Mouse (Mus musculus): Measurements from ENCODE around the gene Mmadhc.

The Mmadhc gene

GRCm38 (mm10) chr2:50265215-50265785 lies 31.3 kb downstream of the Mmadhc start:
- DNase-seq (ENCODE audit: low spot score): no peak

- no peak for DNase-seq (ENCODE audit: low spot score)
These were observed 32.5 kb downstream of the Mmadhc start for GRCm38 (mm10) chr2:50264059-50264458.

GRCm38 (mm10) chr2:50254955-50255354 lies 41.6 kb downstream of the Mmadhc start:
- no peak for DNase-seq (ENCODE audit: low spot score)

GRCm38 (mm10) chr2:50248551-50248950 lies 48.0 kb downstream of the Mmadhc start:
- DNase-seq (ENCODE audit: low spot score): no peak

DNA sequence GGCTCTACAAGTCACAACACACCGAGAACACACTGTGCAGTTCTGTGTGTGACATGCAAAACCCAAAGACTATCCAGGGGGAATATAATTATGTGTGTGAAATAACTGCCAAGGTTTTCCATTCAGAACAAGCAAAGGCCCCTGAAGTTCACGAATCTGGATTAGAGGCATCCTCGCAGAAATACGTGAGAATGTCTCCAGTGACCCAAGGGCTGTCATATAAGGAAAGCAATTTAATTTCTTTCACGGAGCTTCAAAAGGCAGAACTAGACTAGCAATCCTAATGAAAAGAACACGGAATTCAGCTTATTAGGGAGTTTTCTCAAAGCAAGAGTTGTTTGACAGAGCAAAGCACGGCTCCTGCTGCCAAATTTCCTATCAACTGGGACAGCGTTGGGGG lies 63.1 kb downstream of the Mmadhc start:
- DNase-seq (ENCODE audit: low spot score): no peak

Data from layer of hippocampus, adult 9-10 months (tissue).